Comparison of ENCODE assay signal across 14 mouse cellular contexts in genomic region chr7:84372280-84372679, GRCm38 (mm10). TPM values are rescaled to one million over a fixed set of nuclear protein-coding genes. Genes with fewer than 3 reads are reported as not detected.
DNase-seq lines count a peak whose midpoint lies in the region; ATAC-seq and TF ChIP-seq lines count a peak whose summit lies in the region.
"Had no signal": no experiment of that assay in that cellular context is flagged by ENCODE, and none has a peak within 500 bp of the region (broad histone marks: within the 10 kb centered on the region; RNA-seq: fewer than 3 reads in every experiment).

No protein-coding gene starts in this region.

- H3K79me2 ChIP-seq in heart, adult 2 months (replicated peaks; ENCODE audit: control insufficient read depth, insufficient read depth, low read length) = no peaks in the 10 kb centered on the region

- no peaks in the 10 kb centered on the region for H3K36me3 ChIP-seq in heart, adult 2 months (ENCODE audit: control insufficient read depth, insufficient read depth, low read length)
- H3K36me3 ChIP-seq in forebrain, embryonic 15.5 days = no peaks in the 10 kb centered on the region
- no peaks in the 10 kb centered on the region; the same call in 1 of the 2 replicates for H3K36me3 ChIP-seq in midbrain, embryonic 14.5 days (ENCODE audit: control insufficient read depth, insufficient read depth, low read length)
- H3K36me3 ChIP-seq in embryonic facial prominence, embryonic 10.5 days (replicated peaks) = peaks cover 5% of the 10 kb centered on the region; the same call in 1 of the 2 replicates
- H3K36me3 ChIP-seq: embryonic facial prominence, embryonic 13.5 days; kidney, embryonic 15.5 days; limb, embryonic 12.5 days had no signal

- peak; percentile 39 for ATAC-seq in forebrain, embryonic 15.5 days (replicated peaks)
- ATAC-seq in midbrain, embryonic 14.5 days (ENCODE audit: low FRiP score, low TSS enrichment) = no peak; the same call in 1 of the 2 replicates

- TF ChIP-seq CTCF in heart, adult 2 months (IDR thresholded peaks at IDR 0.05) = no peak

- no peak overlapping the region for H3K4me3 ChIP-seq in heart, adult 2 months
- H3K4me3 ChIP-seq in forebrain, embryonic 15.5 days = no peak overlapping the region
- H3K4me3 ChIP-seq in midbrain, embryonic 14.5 days (replicated peaks; ENCODE audit: low read depth, low read length) = no peak overlapping the region
- no peak overlapping the region for H3K4me3 ChIP-seq in embryonic facial prominence, embryonic 10.5 days
- H3K4me3 ChIP-seq: embryonic facial prominence, embryonic 13.5 days; kidney, embryonic 15.5 days; limb, embryonic 12.5 days had no signal

- 59% methylated on average over 7 of the region's 7 CpGs for WGBS in heart, adult 2 months
- WGBS in forebrain, embryonic 15.5 days = 62% methylated on average over 7 of the region's 7 CpGs
- 62% methylated on average over 7 of the region's 7 CpGs for WGBS in midbrain, embryonic 14.5 days
- whole genome bisulfite sequencing in embryonic facial prominence, embryonic 10.5 days = 83% methylated on average over 7 of the region's 7 CpGs

- H3K4me2 ChIP-seq in forebrain, embryonic 15.5 days (replicated peaks) = no peak overlapping the region
- peak overlapping the region; percentile 36 for H3K4me2 ChIP-seq in midbrain, embryonic 14.5 days (ENCODE audit: low read length)
- H3K4me2 ChIP-seq: embryonic facial prominence, embryonic 13.5 days; kidney, embryonic 15.5 days; limb, embryonic 12.5 days had no signal

- no peaks in the 10 kb centered on the region for H3K27me3 ChIP-seq in heart, adult 2 months (ENCODE audit: control insufficient read depth, insufficient read depth, low read length)
- H3K27me3 ChIP-seq in forebrain, embryonic 15.5 days = no peaks in the 10 kb centered on the region
- H3K27me3 ChIP-seq in midbrain, embryonic 14.5 days (ENCODE audit: control insufficient read depth, insufficient read depth, low read length) = no peaks in the 10 kb centered on the region
- H3K27me3 ChIP-seq in embryonic facial prominence, embryonic 10.5 days (replicated peaks; ENCODE audit: low read depth, poor library complexity, severe bottlenecking) = no peaks in the 10 kb centered on the region
- H3K27me3 ChIP-seq: embryonic facial prominence, embryonic 13.5 days; kidney, embryonic 15.5 days; limb, embryonic 12.5 days had no signal

- no peak overlapping the region for H3K9ac ChIP-seq in heart, adult 2 months (ENCODE audit: low read depth, low read length)
- no peak overlapping the region for H3K9ac ChIP-seq in forebrain, embryonic 15.5 days (replicated peaks)
- no peak overlapping the region; the same call in 1 of the 2 replicates for H3K9ac ChIP-seq in midbrain, embryonic 14.5 days (replicated peaks; ENCODE audit: low read length)
- H3K9ac ChIP-seq: embryonic facial prominence, embryonic 13.5 days; kidney, embryonic 15.5 days; limb, embryonic 12.5 days had no signal

- no peaks in the 10 kb centered on the region for H3K4me1 ChIP-seq in heart, adult 2 months (ENCODE audit: control insufficient read depth, insufficient read depth, low read length)
- H3K4me1 ChIP-seq in forebrain, embryonic 15.5 days = peaks cover 16% of the 10 kb centered on the region; the same call in 1 of the 2 replicates
- peaks cover 18% of the 10 kb centered on the region; the same call in 1 of the 2 replicates for H3K4me1 ChIP-seq in midbrain, embryonic 14.5 days (ENCODE audit: control insufficient read depth, insufficient read depth, low read length)
- no peaks in the 10 kb centered on the region for H3K4me1 ChIP-seq in embryonic facial prominence, embryonic 10.5 days
- H3K4me1 ChIP-seq: limb, embryonic 12.5 days had no signal

- no peaks in the 10 kb centered on the region for H3K9me3 ChIP-seq in forebrain, embryonic 15.5 days
- H3K9me3 ChIP-seq in midbrain, embryonic 14.5 days (ENCODE audit: control insufficient read depth, low read length) = no peaks in the 10 kb centered on the region
- no peaks in the 10 kb centered on the region for H3K9me3 ChIP-seq in embryonic facial prominence, embryonic 10.5 days
- H3K9me3 ChIP-seq: embryonic facial prominence, embryonic 13.5 days; kidney, embryonic 15.5 days; limb, embryonic 12.5 days had no signal

- intact Hi-C loops in heart, adult 2 months (cut with DNase I) = no loop called here

- no peak overlapping the region for H3K27ac ChIP-seq in heart, adult 2 months
- H3K27ac ChIP-seq in forebrain, embryonic 15.5 days (replicated peaks) = peak overlapping the region; percentile 75
- H3K27ac ChIP-seq in midbrain, embryonic 14.5 days (replicated peaks; ENCODE audit: low read depth, low read length) = peak overlapping the region; percentile 83
- no peak overlapping the region for H3K27ac ChIP-seq in embryonic facial prominence, embryonic 10.5 days (replicated peaks)
- H3K27ac ChIP-seq: embryonic facial prominence, embryonic 13.5 days; kidney, embryonic 15.5 days; limb, embryonic 12.5 days had no signal

- no peak for TF ChIP-seq POLR2A in heart, adult 2 months (IDR thresholded peaks at IDR 0.05; ENCODE audit: insufficient read depth, low read depth, low read length)

- DNase-seq in heart, adult 11 months = peak; percentile 4
- no peak for DNase-seq in heart, adult 2 months
- DNase-seq in brain, adult 2 months (ENCODE audit: low read depth, low spot score) = peak; percentile 68
- DNase-seq in midbrain, embryonic 14.5 days = peak; percentile 64
- DNase-seq in right cerebral cortex, postnatal 25 days = no peak
- DNase-seq in thymus, adult 18-20 months = no peak
- DNase-seq in embryonic facial prominence, embryonic 10.5 days (ENCODE audit: low spot score) = no peak
- DNase-seq: cerebellum, postnatal 14 days; lung, postnatal 36 days; thymus, postnatal 25 days had no signal

- no peak for TF ChIP-seq EP300 in heart, adult 2 months (IDR thresholded peaks at IDR 0.05; ENCODE audit: insufficient read depth, low read depth, low read length)

RNA-seq across cellular contexts. Expression of gene Arnt2, which starts 37.7 kb away (rescaled TPM):
- under 1 TPM; 0.34 to 0.91 TPM for total RNA-seq in heart, adult 2 months (2021)
- polyA plus RNA-seq in heart, adult 2 months (2012; rRNA removed) = 0.18 and 0.70 TPM in 2 replicates
- polyA plus RNA-seq in forebrain, embryonic 15.5 days (2015; fragmentation: Nextera tagmentation; extraction: Ambion mirVana) = 59.1 and 61.2 TPM in 2 replicates
- 75.7 and 82.1 TPM in 2 replicates for polyA plus RNA-seq in midbrain, embryonic 14.5 days (2014; fragmentation: Nextera tagmentation; extraction: Ambion mirVana)
- polyA plus RNA-seq in embryonic facial prominence, embryonic 10.5 days (2016; fragmentation: Nextera tagmentation; extraction: Ambion mirVana) = 20.7 and 22.2 TPM in 2 replicates

Comparison
In these comparisons a context has a peak if more than half of its experiments do, and no peak if none do; other contexts are left out.
1. DNase-seq: peak in heart, adult 11 months (single experiment), brain, adult 2 months (single experiment) and midbrain, embryonic 14.5 days (single experiment); none in heart, adult 2 months (0 of 2), right cerebral cortex, postnatal 25 days (single experiment), thymus, adult 18-20 months (0 of 2) and embryonic facial prominence, embryonic 10.5 days (single experiment).
2. H3K27ac ChIP-seq: peak in forebrain, embryonic 15.5 days (single experiment) and midbrain, embryonic 14.5 days (single experiment); none in heart, adult 2 months (single experiment) and embryonic facial prominence, embryonic 10.5 days (single experiment).
3. RNA of gene Arnt2, which starts 37.7 kb away (polyA plus RNA-seq): 75.7 to 82.1 TPM in midbrain, embryonic 14.5 days, 59.1 to 61.2 TPM in forebrain, embryonic 15.5 days and 20.7 to 22.2 TPM in embryonic facial prominence, embryonic 10.5 days; 0.18 to 0.70 TPM in heart, adult 2 months; every median in the first group is over 10 times any median in the second.